Mouse (Mus musculus) neural tube, embryonic 10.5 days (tissue): ENCODE results near the gene Elovl1.

Source experiments
- DNase-seq: peaks from one replicate; pipeline ENCODE4 v3.0.0-alpha.2; 2017; ENCODE audit warnings: low spot score; ENCODE audit errors: extremely low spot score

The Elovl1 gene

DNA sequence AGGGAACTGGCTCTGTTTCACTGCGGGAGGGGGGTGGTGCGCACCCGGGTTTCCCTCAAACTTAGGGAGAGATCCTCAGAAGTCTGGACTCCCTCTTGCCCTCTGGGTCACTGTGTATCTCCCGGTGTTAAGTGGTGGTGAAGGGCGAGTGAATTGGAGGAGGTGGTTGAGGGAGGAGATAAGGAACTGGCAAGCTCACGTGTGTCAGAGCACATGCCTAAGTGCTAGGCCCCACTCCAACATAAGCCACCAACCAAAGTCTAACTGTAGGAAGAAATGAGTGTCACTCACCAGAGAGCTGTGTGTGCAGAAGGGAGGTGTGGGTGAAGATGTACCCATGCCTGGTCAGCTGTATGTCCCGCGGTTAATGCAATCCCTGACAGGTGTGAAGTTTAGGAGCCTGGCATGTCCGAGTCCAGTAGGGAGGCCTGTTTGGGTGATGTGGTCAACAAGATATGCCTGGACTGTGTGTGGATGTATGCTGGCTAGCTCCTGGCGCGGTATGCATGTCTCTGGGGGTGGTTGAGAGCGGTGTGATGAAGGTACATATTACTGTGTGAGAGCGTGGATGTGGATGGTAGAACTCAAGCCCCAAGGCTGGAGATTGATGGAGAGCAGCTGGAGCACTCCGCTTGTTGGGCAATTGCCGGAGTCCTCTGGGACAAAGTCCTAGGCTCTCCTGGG, 780 bp downstream of the Elovl1 start:
- no peak for DNase-seq

DNA sequence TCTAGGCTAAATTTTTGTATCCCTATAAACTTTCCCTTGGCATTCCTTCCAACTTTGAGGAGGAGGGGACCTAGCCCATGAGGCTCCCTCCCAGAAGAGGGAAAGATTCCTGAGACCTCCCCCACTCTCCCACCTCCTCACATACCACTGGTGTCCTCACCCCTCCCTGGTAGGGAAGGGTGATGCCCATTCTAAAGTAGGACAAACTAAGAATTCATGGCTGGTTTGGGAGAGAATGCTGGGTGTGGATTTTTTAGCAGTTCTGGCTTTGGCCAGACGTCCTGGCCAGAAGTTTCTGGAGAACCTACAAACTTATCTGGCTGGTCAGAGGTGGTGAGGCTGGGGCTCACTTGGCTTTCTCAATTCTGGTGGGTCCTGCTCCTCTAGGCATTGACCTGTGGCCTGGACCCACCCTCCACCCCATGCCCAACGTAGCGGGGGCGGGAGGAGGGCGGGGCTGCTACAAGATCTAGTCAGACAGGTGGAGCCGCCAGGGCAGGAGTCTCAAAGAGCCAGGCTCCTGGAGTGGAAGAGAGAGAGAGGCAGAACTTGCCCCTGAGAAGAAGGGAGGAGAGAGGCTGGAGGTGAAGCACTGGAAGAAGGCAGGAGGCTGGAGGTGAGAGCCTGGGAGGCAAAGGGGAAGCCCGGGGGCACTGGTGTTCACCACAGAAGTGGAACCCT, 1.5 kb downstream of the Elovl1 start:
- no peak for DNase-seq

DNA sequence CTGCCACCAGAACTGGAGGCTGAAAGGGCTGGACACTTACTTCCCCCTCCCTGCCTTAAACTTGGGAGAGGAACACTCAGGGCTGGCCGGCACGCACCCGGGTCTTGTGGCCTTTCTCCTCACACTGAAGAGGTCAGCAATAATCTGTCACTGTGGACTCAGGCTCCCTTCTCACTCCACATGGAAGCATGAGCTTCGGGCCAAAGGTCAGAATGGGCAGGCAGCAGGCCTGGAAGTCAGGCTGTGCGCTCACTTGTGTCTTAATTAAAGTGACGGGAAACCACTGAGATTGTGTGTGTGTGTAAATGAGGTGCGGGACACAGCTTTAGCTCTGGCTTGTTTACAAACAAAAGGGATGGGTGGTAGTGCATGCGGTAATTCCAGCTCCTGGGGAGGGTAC, 4.4 kb downstream of the Elovl1 start:
- no peak for DNase-seq

DNA sequence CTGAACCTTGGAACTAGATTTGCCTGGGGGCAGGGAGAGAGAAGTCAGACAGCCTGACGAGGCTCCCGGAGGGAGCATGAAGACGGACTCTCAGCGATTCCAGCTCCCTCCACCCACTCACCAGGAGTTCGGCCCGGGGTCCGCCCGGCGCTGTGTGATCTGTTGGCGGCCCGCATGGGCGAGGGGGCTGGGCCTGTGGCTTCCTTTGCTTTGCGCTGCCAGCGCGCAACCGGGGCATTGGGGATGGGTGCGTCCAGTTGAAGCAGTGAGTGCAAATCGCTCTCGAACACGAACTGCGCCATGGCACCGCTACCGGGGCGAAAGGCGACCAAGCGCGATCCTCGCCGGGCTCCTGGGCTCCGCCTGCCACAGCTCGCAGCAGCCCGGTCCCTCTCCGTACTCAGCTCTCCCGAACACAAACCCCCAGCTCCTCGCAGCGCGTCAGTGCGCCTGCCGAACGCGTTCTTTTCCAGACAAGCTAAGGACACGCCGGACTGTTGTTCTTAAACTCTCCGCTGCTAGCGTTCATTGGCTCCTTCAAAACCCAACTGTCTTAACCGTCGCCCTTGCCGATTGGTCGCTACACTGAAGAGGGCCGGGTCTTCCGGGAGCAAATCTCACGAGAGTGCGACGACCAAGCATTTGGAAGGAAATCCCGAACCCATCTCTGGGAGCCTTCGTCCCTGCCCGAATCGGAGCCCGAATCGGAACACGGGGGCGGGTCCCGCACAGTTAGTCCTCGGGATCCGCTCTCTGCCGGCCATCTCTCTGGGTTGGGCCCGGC, 9.1 kb downstream of the Elovl1 start, which contains the start of gene Cdc20:
TSS of gene Cdc20 (minus strand) at position 533 of the 784 bp plus-strand sequence.
- peak; percentile 89 for DNase-seq

DNA sequence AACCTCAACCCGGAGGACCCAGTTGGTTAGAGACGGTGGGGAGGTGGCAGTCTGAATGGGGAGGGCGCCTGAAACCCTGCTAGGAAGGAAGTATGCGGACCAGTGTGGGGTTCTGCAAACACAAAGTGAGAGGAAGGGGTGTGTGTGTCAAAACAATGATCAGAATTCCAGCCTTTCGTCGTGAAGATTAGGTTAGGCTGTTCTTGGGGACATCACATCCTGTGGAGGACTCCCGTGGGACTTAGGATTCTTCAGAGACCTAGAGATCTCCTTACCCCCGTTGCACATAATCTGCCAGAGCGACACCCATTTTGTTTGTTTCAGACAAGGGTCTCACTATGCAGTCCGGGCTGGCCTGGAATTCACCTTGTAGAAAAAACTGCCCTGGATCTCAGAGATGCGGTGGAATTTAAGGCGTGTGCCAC, 9.9 kb downstream of the Elovl1 start:
- peak; percentile 60 for DNase-seq

DNA sequence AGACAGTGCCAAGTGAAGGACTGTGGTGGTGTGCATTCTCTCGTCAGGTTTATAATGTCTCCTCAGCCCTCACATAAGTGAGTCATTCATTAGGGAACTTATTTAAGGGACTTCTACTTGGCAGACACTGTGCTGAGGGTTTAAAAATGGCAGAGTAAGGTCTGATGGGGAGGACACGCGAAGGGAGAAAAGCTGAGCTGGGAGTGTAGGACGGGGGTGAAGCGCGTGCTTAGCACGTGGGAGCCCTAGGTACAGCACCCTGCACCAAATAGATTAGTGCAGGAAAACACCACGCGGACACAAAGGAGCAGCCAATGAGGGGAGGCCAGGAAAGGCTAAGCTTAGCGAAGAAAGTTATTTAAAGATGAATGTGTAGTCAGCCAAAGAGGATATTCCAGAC, 17.2 kb downstream of the Elovl1 start:
- DNase-seq = no peak

DNA sequence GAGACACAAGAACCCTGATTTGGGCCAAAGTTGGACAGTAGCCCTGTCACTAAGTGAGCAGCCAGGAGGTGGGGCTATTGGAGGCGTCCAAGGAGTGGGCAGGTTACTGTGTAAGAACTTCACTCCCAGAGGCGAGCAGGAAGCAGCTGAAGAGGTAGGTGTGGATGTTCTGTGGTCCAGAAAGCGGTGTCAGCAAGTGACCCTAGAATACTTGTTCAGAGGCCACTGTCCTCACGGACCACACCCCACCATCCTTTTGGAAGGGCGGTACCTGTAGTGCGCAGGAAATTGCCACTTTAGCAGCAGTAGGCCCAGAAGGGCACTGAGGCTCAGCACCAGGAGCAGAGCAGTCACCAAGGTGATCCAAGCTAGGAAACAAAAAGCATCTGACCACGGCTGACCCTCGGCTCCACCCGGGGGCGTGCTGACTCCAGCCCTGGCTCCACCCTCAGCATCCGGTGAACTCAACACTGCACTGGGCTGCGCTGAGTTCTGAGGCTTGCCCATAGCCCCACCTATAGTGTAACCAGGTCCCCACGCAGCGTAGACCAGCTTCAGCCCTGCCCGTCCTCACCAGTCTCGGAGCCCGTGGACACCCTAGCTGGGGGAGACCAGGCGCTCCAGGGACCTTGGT, 18.0 kb downstream of the Elovl1 start:
- DNase-seq = peak; percentile 65

DNA sequence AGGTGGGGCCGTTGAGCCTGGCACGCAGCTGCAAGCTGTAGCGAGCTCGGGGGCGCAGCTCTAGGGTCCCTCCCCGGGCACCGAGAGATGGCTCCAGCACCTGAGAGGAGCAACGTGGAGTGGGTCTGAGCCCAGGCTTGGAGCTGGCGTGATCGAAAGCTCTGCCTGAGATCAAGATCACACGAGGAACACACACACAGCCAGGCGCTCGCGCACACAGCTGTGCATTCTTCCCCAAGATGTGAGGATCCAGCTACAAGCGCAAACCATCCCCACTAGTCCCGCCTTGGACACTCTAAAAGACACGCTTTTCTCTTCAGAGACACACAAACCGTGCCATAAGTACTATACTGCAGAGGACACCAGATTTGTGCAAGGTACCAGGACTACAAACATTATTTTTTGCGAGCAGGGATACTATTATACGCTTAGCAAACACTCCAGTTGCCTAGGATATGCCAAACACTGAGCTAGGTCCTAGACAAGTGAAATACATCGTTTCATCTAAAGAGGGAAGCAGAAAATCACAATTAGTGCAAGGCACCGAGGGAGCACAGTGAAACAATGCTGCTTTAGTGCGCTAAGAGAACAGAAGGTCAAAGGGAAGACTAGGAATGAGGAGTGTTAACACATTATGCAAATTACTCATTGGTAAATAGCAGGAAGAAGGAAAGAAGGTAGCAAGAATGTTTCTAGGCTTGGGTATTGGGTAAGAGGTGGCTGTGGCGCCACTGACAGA, 18.7 kb downstream of the Elovl1 start:
- peak; percentile 35 for DNase-seq

DNA sequence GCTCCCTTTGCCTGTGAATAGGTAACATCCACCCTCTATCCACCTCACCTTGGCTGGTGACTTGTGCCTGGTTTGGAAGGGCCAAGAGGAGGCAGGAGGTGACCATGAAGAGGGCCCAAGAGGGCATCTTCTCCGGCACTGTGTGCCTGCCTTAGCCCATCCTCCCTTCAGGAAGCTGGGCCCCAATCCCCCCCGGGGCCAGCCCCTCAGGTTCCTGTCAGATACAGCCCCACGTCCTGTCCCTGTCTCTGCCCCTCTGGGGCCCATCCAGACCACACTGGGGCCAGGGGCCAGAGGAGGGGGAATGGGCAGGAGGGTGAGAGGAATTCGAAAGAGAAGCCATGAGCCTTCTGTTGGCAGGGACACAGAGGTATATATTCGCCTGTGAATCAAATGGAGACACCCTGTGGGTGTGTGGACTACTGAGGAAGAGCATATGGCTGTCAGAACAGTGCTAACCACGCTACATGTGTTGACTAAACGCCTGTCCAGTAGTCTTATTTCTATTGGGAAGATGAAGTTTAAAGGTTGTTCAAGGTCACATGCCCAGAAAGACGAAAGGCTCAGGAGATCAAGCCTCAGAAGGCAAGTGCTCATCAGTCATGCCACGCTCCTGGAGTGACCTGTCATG, 29.6 kb downstream of the Elovl1 start, which contains the start of gene Mpl:
TSS of gene Mpl (minus strand) at position 169 of the 631 bp plus-strand sequence.
- DNase-seq = no peak

DNA sequence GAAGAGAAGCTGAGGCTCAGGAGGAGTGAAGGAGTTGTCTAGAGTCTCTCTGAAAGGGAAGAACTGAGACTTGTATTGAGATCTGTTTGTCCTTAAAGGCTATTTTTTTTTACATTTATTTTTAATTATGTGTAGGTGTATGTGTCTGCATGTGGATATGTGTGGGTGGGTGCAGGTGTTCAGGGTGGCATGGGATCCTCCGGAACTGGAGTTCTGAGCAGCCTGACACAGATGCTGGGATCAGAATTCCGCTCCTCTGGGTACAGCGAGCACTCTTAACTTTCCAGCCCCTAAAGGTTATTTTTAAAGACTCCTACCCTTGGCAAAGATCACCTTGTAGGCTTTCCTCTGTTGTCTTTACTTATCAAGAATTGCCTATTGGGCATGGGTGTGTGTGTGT, 37.1 kb downstream of the Elovl1 start:
- no peak for DNase-seq

DNA sequence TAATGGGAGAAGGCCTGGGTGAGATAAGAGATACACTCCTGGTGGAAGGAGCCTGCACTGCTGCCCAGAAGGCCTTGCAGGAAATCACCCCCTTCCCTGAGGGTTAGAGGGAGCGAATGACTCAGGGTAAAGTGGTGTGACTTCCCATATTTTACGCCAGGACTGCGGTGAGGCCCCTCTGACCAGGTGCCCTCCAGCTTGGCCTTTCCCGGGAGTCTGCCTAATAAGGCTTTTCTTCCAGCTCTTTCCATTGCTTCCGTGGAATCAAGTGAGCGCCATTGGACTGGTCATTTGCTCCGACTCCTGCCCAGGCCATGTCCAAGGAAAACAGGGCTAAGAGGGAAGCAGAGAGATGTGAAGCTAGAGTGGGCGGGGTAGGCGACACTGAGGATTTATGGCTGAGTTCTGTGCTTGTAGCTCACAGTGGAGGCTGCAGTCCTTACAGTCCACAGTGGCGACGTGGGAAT, 37.8 kb downstream of the Elovl1 start:
- DNase-seq = peak; percentile 50

DNA sequence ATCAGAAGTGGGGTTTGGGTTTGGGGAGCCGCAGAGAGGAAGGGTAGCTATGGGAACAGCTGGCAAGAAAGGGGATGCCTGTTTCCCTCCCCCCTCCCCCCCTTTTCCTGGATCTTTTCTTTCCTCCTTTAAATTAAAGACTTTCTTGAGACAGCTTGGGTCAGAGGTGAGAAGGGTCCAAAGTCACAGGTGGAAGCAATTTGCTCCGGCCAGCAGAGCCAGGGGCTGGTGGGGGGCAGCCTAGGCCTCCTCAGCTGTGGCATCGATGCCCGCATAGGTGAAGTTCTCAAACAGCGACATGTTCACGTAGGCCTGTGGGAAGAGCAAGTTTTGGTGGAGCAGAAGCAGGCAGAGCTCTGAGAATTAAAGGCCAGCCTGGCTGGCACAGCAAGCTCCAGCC, 43.4 kb downstream of the Elovl1 start:
- DNase-seq = peak; percentile 32

DNA sequence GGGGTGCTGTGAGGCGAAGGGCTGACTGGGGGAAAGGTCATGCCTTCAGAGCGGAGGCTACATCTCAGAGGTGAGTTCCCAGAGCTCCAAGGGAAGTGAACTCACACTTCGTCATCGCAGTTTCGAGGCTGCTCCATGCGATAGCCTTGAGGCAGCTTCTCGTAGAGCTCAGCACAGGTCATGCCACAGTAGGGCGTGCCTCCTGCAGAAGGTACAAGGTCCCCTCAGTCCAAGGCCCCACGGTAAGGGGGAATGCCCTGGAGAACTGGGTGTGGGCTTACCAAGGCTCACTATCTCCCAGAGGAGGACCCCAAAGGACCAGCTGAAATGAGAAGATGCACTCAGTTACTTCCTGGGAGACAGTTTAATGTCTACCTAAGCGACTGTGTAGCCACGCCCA, 44.8 kb downstream of the Elovl1 start:
- DNase-seq = no peak

DNA sequence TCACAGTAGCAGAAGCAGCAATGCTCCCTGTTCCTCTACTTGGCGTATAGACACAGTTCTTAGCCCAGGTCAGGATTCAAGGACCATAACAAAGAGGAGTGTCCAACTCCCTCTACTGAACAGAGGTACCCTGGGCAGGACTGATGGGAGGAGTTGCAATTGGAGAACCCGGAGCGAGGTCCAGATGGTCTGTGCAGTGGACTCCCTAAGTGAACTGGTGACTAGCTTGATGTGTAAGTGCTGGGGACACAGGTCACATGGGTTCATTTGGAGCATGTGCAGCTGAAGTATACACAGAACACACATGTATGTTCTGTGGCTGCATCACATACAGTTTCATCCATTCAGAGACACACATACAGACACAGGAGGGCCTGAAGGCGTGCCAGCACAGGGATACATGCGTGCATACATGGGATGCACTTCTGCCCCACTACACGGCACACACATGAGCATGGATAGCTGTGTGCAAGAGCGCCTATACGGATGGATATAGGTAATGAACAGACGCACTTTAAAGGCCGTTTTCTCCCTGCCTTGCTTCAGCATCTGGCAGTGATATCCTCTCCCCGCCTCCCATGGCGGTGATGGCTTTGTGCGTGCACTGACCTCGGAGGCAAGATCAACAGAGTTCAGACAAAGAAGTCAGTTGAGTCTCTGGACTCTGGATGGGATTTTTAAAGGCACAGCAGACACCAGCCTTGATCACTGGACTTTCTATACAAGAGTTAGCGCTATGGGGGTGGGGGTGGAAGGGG, 49.1 kb downstream of the Elovl1 start:
- DNase-seq = peak; percentile 57
